Mouse (Mus musculus) lung, embryonic 14.5 days (tissue): ENCODE measurements around the gene Frmd4b. TPM values are rescaled to one million over a fixed set of nuclear protein-coding genes. Genes with fewer than 3 reads are reported as not detected.
A peak's percentile ranks its signal among the peaks of the same experiment; 100 is the strongest.

Experiments
- ATAC-seq: fragments of 200-750 bp; cut with Nextera tagmentation; 2 replicates; pipeline ENCODE4 v1.8.0; 2017; ENCODE audit warnings: mild to moderate bottlenecking, moderate TSS enrichment, moderate library complexity; ENCODE audit not compliant: insufficient read depth
- DNase-seq: peaks from one replicate; pipeline ENCODE4 v3.0.0-alpha.2; 2015
- H3K27ac ChIP-seq: fragments of 300-500 bp; sonication (generic); 2 replicates; pipeline ENCODE4 v1.5.1; 2014; ENCODE audit warnings: low read depth, mild to moderate bottlenecking, moderate library complexity
- H3K27me3 ChIP-seq: fragments of 300-500 bp; sonication (generic); 2 replicates; pipeline ENCODE4 v1.6.1; 2014; ENCODE audit warnings: low read length, control low read depth; ENCODE audit not compliant: insufficient read depth
- H3K36me3 ChIP-seq: fragments of 300-500 bp; sonication (generic); 2 replicates; pipeline ENCODE4 v1.6.1; 2014; ENCODE audit warnings: control low read depth; ENCODE audit not compliant: insufficient read depth
- H3K4me1 ChIP-seq: fragments of 300-500 bp; sonication (generic); 2 replicates; pipeline ENCODE4 v1.6.1; 2014; ENCODE audit warnings: antibody characterized with exemption, control low read depth; ENCODE audit not compliant: insufficient read depth
- H3K4me2 ChIP-seq: fragments of 300-500 bp; sonication (generic); 2 replicates; pipeline ENCODE4 v1.6.1; 2014; ENCODE audit warnings: mild to moderate bottlenecking
- H3K4me3 ChIP-seq: fragments of 300-500 bp; sonication (generic); 2 replicates; pipeline ENCODE4 v1.5.1; 2014; ENCODE audit warnings: low read depth, low read length
- H3K9ac ChIP-seq: fragments of 300-500 bp; sonication (generic); 2 replicates; pipeline ENCODE4 v1.6.1; 2014
- H3K9me3 ChIP-seq: fragments of 300-500 bp; sonication (generic); 2 replicates; pipeline ENCODE4 v1.6.1; 2016; ENCODE audit warnings: low read depth, low read length, control low read depth
- CTCF ChIP-seq: IDR thresholded peaks from 2 replicates; pipeline ENCODE4 v1.5.1; 2016; ENCODE audit warnings: antibody characterized with exemption, low read depth
- WGBS: fragments of 180-500 bp; shearing (Covaris S2); extraction: QIAGEN DNeasy Blood & Tissue Kit; methylation state at CpG from one replicate; pipeline ENCODE4 v1.1.7; 2014; 5-methylcytosine and 5-hydroxymethylcytosine counted together
- polyA plus RNA-seq: library from polyadenylated mRNA; unstranded; fragments of >200 nt; fragmentation: Nextera tagmentation; extraction: Ambion mirVana; gene quantifications from 2 replicates; pipeline ENCODE4 v1.2.1, GENCODE M21; 2014

The Frmd4b gene
- polyA plus RNA-seq, 1 experiment from 2014 or later = 20.8 TPM

DNA sequence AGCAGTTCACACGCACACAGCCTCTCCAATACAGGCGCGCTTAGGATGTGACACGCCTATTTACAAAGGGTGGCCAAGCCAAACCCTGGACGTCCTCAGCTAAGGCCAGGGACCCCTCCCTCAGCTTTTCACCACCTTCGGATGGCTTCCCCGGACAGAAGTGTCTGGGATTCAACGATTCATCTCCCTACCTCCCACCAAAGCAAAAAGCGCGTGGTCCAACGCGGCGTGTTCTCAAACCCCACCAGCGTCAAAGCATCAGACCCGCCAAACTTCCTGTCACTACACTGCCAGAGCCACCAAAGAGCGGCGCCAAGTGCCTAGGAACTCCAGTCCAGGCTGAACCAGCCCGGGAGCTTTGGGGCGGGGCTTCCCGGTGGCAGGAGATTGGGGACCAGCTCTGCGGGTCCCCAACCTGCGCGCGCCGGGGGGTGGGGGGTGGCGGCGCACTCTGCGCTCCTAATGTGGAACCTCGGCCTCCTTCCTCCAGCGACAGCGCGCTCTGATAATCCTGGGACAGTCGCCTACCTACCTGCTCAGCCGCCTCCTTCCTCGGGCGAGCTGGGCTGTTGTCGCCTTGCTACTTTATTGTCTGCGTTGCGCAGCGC is 579 bp downstream of the Frmd4b start:
- TF ChIP-seq CTCF = no peak
- WGBS = under 1% methylated on average over 40 of the region's 40 CpGs
- peak overlapping the region; percentile 72; the same call in 1 of the 2 replicates for H3K27ac ChIP-seq

DNA sequence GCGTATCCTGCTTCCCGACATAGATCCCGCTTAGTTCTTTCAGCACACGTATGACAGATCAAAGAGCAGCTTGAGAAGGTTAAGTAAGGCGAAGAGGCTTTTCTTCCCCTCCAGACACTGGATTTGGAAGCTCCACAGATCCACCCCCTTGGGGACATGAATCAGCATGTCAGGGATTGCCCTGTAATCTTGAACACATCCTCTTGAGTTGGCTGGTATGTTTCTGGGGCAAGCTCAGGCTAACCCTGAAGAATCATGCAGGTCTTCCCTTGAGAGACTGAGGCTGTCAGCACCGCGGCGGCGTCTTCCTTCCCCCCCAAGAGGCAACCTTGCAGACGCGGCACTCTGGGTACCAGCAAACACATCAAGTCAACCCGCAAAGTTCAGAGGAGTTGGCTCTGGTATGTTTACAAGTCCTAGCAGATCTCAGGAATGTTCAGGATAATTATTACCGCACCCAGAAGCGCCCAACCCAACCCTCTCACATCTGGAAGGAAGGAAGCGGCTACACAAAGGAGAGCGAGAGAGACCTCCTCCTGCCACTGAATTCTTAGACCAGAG is 1.4 kb downstream of the Frmd4b start:
- peak; percentile 10; the same call in 1 of the 2 replicates for ATAC-seq

More for the DNA sequence above, 579 bp downstream of the Frmd4b start:
- H3K9ac ChIP-seq = peak overlapping the region; percentile 60
- H3K27me3 ChIP-seq = peaks cover 12% of the 10 kb centered on the region; the same call in 1 of the 2 replicates
- peaks cover 4% of the 10 kb centered on the region; the same call in 1 of the 2 replicates for H3K4me1 ChIP-seq
- H3K36me3 ChIP-seq = no peaks in the 10 kb centered on the region
- H3K4me3 ChIP-seq = peak overlapping the region; percentile 64
- H3K4me2 ChIP-seq = peak overlapping the region; percentile 94
- peak; percentile 76 for ATAC-seq
- no peaks in the 10 kb centered on the region for H3K9me3 ChIP-seq
- DNase-seq = peak; percentile 85

DNA sequence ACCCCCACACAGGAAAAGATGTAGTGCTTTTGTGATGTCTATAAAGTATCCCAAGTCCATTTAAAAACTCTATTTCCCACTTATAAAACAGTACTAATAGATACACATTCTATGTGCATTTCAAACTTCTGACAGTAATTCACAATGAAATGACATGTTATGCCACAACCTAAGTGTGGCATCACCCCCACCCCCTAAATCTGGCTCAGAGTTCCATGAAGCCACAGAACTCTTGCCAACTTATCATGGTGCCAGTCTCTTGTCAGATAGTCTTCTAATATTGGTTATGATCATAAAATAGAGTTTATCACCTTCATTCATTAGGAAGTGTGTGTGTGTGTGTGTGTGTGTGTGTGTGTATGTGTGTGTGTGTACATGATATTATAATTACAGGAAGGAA is 3.2 kb downstream of the Frmd4b start:
- Histone ChIP-seq H3K4me2 (no peak overlapping the region), H3K36me3 (no peaks in the 10 kb centered on the region), H3K4me3 (no peak overlapping the region), H3K27me3 (peaks cover 12% of the 10 kb centered on the region; the same call in 1 of the 2 replicates), H3K4me1 (peaks cover 4% of the 10 kb centered on the region; the same call in 1 of the 2 replicates), H3K9me3 (no peaks in the 10 kb centered on the region), H3K9ac (no peak overlapping the region), H3K27ac (no peak overlapping the region)
- DNase-seq = no peak
- TF ChIP-seq CTCF = no peak
- ATAC-seq = no peak

More for the DNA sequence above, 1.4 kb downstream of the Frmd4b start:
- H3K4me3 ChIP-seq = peak overlapping the region; percentile 64
- H3K27me3 ChIP-seq = peaks cover 12% of the 10 kb centered on the region; the same call in 1 of the 2 replicates
- TF ChIP-seq CTCF = no peak
- DNase-seq = peak; percentile 57
- no peak overlapping the region for H3K27ac ChIP-seq
- H3K4me2 ChIP-seq = peak overlapping the region; percentile 94
- no peaks in the 10 kb centered on the region for H3K9me3 ChIP-seq
- H3K4me1 ChIP-seq = peaks cover 4% of the 10 kb centered on the region; the same call in 1 of the 2 replicates
- H3K9ac ChIP-seq = peak overlapping the region; percentile 60; the same call in 1 of the 2 replicates
- 6% methylated on average over 16 of the region's 16 CpGs for WGBS
- H3K36me3 ChIP-seq = no peaks in the 10 kb centered on the region

DNA sequence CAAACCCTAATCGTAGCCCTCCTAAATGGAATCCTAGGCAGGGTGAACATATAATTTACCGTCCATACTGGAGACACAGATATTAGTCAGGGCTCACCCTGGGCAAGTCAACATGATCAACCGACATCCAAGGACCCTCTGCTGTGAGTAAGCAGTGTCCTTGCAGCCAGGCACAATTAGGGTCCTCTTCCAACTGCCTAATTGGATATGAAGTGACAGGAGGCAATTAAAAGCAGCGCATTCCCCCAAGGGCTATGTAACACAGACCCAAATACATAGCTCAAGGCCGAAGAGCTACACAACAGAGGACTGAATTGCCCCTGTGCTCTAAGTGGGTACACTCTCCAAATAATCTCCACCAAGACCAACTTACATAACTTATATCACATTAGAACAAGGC is 4.5 kb downstream of the Frmd4b start:
- H3K36me3 ChIP-seq = no peaks in the 10 kb centered on the region
- TF ChIP-seq CTCF = no peak
- no peak overlapping the region for H3K4me3 ChIP-seq
- DNase-seq = no peak
- peaks cover 4% of the 10 kb centered on the region; the same call in 1 of the 2 replicates for H3K4me1 ChIP-seq
- 86% methylated on average over 5 of the region's 5 CpGs for WGBS
- no peak overlapping the region for H3K27ac ChIP-seq
- ATAC-seq = no peak
- no peaks in the 10 kb centered on the region for H3K9me3 ChIP-seq
- H3K4me2 ChIP-seq = no peak overlapping the region
- peaks cover 5% of the 10 kb centered on the region; the same call in 1 of the 2 replicates for H3K27me3 ChIP-seq
- H3K9ac ChIP-seq = no peak overlapping the region

GRCm38 (mm10) chr6:97610051-97610450 is 7.3 kb downstream of the Frmd4b start:
- Histone ChIP-seq H3K36me3 (no peaks in the 10 kb centered on the region), H3K9me3 (no peaks in the 10 kb centered on the region), H3K4me3 (no peak overlapping the region), H3K9ac (no peak overlapping the region), H3K27ac (no peak overlapping the region), H3K4me2 (no peak overlapping the region), H3K27me3 (no peaks in the 10 kb centered on the region), H3K4me1 (no peaks in the 10 kb centered on the region)
- ATAC-seq (no peak), DNase-seq (no peak)
- no peak for TF ChIP-seq CTCF
- 83% methylated on average over 2 of the region's 2 CpGs for WGBS

DNA sequence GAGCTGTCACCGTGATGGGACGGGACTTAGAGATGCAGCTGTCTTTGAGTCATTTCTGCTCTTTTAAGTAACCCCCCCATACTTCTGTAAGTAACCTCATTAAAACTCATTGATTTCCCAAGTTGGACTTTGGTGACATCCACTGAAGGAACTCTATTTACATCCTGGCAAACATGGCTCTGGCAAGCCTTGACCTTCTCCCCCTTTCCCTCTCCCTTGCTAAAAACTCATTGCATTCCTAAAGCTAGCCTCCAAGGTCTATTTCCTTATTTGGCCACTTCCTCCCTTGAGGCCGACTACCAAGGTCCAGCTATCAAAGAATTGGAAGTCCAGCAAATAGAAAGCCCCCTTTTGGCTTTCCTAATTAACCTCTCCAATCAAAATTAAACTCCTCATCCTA is 9.7 kb downstream of the Frmd4b start:
- H3K27me3 ChIP-seq = no peaks in the 10 kb centered on the region
- H3K36me3 ChIP-seq = no peaks in the 10 kb centered on the region
- H3K4me3 ChIP-seq = no peak overlapping the region
- no peak overlapping the region for H3K27ac ChIP-seq
- 48% methylated on average over 3 of the region's 3 CpGs for WGBS
- TF ChIP-seq CTCF = no peak
- ATAC-seq (no peak), DNase-seq (peak; percentile 45)
- no peak overlapping the region for H3K4me2 ChIP-seq
- H3K9me3 ChIP-seq = no peaks in the 10 kb centered on the region
- H3K4me1 ChIP-seq = no peaks in the 10 kb centered on the region
- H3K9ac ChIP-seq = no peak overlapping the region

DNA sequence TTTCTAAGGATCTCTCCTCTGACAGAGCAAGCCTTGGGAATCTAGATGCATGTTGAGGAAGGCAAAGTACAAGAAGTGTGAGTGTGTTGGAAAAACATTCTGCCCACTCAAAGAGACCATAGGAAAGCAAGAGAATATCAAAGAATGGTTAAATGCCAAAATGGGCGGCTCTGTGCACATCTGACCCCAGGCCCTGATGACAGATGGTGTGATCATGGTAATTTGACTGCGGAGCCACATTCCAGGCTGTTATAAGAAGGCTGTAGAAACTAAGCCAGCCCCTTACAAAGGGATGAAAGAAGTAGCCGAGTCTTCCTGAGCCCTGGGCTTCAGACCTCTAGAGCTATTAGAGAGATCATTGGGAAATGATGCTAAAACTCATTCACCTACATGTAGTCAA is 22.1 kb downstream of the Frmd4b start:
- 47% methylated on average over 3 of the region's 3 CpGs for WGBS
- TF ChIP-seq CTCF = no peak
- H3K4me1 ChIP-seq = peaks cover 2% of the 10 kb centered on the region; the same call in 1 of the 2 replicates
- ATAC-seq (peak; percentile 71; the same call in 1 of the 2 replicates), DNase-seq (peak; percentile 76)
- H3K9me3 ChIP-seq = no peaks in the 10 kb centered on the region
- H3K27ac ChIP-seq = no peak overlapping the region
- no peaks in the 10 kb centered on the region for H3K27me3 ChIP-seq
- no peak overlapping the region for H3K4me2 ChIP-seq
- no peak overlapping the region for H3K4me3 ChIP-seq
- no peaks in the 10 kb centered on the region for H3K36me3 ChIP-seq
- H3K9ac ChIP-seq = no peak overlapping the region
